Mouse (Mus musculus): ENCODE results near the gene March4.

Gene March4

GRCm38 (mm10) chr1:72399720-72400401 is 136.9 kb downstream of the March4 start:
- no peak for DNase-seq (ENCODE audit: low read depth, low spot score)

DNA sequence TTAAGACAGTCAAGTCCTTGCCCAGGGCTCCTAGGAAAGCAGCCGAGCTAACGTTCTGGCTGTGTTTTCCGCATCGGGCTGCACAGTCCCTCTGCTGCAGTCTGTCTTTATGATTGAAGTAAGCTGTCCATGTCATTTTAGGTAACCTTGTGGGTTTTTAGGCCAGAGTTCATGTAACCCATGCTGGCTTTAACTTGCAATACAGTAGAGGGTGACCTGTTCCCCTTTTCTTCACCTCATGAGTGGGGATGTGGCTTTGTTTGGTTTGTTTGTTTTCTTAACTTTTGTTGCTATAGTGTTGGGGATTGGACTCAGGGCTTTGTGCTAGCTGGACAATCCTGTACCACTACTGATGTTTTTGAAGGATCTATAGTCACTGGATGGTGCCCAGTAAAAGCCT is 146.3 kb downstream of the March4 start:
- DNase-seq (ENCODE audit: low read depth, low spot score) = no peak

DNA sequence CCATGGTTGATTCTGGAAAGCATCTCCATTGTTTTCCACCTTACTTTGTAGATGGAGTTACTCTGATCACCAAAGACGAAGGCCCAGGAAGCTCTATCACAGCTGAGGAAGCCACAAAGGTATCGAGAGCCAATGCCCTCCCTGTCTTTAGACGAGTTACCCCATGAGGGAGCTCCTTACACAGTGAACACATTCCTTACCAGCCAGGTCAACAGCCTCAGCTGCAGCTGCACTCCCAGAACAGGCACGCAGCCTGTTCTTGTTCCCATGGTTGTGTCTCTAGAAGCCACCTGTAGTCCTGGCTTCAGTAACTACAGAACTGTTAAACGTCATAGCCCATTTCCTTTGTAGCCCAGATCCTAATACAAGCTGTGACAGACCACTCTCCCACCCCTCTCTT is 153.1 kb downstream of the March4 start:
- no peak for DNase-seq (ENCODE audit: low read depth, low spot score)

GRCm38 (mm10) chr1:72383056-72383455 is 153.7 kb downstream of the March4 start:
- no peak for DNase-seq (ENCODE audit: low read depth, low spot score)

DNA sequence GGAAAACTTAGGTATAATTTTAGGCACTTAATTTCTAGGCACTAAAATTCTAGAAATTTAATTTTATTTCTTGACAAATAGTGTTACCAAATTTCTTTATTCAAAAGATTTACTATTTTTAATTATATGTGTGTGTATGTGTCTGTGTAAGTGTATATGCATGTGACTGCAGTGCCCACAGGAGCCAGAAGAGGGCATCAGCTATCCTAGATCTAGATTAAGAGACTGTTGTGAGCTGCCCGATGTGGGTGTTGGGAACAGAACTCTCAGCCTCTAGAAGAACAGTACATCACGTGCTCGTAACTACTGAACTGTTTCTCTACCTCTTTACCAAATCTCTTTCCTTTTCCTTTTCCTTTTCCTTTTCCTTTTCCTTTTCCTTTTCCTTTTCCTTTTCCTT is 156.2 kb downstream of the March4 start:
- DNase-seq (ENCODE audit: low read depth, low spot score) = no peak

- DNase-seq (ENCODE audit: low read depth, low spot score) = no peak
These were observed 156.9 kb downstream of the March4 start for GRCm38 (mm10) chr1:72379752-72380353.

- no peak for DNase-seq (ENCODE audit: low read depth, low spot score)
These were observed 158.6 kb downstream of the March4 start for GRCm38 (mm10) chr1:72378151-72378550.

Data from mesoderm, embryonic 11.5 days (tissue).